Mouse (Mus musculus): Measurements from ENCODE around the gene Foxn3.

- no peak for TF ChIP-seq POLR2A (IDR thresholded peaks at IDR 0.05; ENCODE audit: control insufficient read depth, extremely low read depth, insufficient read depth, low read length, poor library complexity)
- TF ChIP-seq CTCF (IDR thresholded peaks at IDR 0.05; ENCODE audit: borderline replicate concordance, control insufficient read depth, extremely low read depth, insufficient read depth, low read length, poor library complexity), result no peak
These were observed 115.6 kb downstream of the Foxn3 start for GRCm38 (mm10) chr12:99447791-99448190.

Data from thymus, adult 2 months (tissue).